Mouse (Mus musculus): ENCODE measurements around the gene Gsg1.

Gsg1 gene

DNA sequence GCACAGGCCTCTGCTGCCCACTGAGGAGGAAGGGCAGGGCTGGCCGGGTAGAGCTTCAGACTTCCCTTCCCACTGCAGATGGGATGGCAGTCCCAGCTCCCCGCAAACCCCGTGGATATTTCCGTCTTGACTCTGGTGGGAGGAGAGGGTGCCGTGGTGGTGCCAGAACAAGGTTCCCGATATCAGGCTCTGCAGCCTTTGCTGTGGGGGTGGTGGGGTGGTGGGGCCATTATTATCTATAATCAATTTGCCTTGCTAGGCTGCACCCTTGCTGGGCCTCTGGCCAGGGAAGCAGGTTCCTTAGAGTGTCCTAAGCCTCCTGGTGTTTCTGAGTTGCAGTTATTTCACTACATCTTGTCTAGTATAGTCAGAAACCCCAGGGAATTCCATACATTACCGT lies 43.0 kb downstream of the Gsg1 start:
- no peak for DNase-seq (ENCODE audit: extremely low read depth, low read depth, low spot score)

DNA sequence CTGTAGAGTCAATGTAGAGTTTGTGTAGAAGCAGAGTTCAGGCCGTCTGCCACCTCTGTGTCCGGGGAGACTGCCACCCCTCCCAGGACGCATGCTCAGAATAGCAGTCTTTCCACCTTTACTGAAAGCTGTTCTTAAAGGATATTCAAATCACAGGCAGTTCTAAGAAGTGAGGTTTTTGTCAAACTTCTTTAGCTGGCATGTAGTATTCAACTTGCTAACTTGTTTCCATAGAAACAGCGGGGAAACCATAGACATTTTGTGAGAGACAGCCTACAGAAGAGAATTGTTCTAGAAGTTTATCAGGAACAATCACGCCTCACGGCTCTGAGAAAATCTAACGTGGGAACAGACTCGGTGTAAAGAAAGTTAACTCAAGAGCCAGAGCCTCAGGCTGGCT lies 47.2 kb downstream of the Gsg1 start:
- DNase-seq (ENCODE audit: extremely low read depth, low read depth, low spot score), result no peak

DNA sequence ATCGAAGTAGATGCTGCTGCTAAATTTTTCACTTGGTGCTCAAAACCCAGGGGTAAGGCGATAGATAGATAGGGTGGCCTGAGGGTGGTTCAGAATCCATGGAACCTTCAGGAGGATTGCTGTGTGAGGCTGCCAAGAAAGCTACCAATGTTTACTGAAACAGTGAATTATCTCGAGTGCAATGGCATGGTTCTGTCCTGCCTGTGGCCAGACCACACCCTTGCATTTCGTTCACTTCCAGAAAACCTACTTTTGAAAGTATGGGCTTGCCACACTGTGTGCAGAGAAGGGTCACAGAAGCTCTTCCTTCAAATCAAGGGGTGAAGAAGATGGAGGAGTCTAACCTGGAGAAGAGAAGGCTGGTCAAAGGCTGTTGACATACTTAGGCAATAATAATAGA lies 48.3 kb downstream of the Gsg1 start:
- DNase-seq (ENCODE audit: extremely low read depth, low read depth, low spot score), result no peak

DNA sequence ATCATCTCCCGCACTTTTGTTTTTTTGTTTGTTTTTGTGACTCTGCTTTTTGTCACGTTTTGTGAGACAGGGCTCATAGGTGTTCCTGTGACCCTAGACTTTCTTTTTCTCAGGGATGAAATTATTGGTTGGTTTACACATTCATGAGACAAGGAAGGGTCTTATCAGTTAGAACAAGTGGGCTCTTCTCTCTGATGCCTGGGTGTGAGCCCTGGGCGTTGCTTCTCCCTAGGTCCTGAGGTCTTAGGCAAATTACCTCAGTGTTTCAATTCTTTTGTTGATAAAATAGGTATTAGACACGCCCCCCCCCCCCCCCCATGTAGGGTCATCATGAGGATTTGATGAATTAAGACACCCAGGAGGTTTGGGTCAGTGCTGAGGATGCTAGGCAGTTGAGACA lies 49.3 kb downstream of the Gsg1 start:
- DNase-seq (ENCODE audit: extremely low read depth, low read depth, low spot score), result no peak

DNA sequence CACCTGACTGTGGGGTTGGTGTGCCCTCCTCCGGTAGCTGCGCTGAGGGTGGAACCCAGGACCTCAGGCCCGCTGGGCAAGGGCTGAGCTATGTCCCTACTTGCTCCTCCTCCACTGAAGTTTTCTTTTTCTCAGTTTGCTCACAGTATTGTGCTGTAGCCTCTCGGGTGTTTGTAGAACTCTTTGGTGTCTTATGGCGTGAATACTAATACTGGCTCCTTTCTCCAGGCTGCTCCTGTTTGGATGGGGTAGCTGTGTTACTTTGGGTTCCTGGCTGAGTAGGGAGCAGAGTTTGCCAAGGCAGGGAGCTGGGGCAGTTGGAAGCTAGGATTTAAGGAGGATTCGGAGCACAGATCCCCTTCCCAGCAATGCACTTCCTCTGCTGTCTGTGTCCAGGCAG lies 50.4 kb downstream of the Gsg1 start:
- no peak for DNase-seq (ENCODE audit: extremely low read depth, low read depth, low spot score)

DNA sequence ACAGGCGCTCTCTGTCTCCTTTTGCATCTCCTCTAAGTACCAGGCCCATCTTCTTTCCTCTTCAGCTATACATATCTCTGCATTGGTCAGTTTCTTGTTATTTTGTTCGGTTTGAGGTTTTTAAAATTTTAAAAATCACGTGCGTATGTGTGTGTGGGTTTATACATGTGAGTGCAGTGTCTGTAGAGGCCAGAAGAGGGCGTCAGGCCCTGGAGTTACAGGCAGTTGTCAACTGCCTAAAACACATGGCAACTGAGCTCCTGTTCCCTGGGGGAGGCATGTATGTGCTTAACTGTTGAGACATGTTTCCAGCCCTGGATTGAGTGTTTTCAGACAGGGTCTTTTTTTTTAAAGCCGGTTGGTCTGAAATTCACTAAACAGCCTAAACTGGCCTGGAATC lies 51.5 kb downstream of the Gsg1 start:
- no peak for DNase-seq (ENCODE audit: extremely low read depth, low read depth, low spot score)

DNA sequence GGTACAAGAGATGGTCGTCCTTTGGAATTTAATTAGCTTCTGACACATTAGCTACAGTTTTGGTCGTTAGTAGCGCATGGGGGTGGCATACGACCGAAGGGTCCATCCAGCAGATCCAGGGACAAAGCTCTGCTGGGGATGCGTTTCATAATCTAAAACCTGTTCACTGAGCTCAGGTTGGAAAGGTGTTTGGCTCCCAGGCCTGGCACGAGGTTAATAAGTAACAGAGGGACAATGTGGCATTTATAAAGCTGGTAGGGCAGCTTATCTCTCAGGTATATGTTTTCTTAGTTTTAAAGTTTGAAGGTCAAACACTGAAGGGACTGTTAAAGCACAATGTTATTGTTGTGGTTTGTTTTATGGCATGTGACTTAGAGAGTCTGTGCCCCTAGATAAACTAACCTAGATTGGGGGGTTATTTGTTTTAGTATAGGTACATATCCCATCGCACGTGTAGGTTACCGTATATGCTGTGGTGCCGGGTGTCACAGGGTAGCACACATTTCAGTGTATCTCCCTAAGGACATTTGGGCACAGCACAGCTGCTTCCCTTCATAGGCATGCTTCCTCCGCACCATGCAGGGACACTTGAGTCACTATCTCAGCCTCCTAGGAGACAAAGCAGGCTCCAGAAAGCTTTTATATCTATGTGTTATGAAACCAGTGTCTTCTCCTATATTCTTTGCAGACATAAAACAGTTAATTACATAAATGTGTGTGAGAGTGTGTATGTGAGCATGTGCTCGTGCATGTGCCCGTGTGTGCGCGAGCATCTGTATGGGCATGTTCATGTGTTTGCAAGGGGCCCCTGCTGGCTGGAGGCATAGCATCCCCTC lies 53.8 kb downstream of the Gsg1 start:
- DNase-seq (ENCODE audit: extremely low read depth, low read depth, low spot score), result peak; percentile 78

DNA sequence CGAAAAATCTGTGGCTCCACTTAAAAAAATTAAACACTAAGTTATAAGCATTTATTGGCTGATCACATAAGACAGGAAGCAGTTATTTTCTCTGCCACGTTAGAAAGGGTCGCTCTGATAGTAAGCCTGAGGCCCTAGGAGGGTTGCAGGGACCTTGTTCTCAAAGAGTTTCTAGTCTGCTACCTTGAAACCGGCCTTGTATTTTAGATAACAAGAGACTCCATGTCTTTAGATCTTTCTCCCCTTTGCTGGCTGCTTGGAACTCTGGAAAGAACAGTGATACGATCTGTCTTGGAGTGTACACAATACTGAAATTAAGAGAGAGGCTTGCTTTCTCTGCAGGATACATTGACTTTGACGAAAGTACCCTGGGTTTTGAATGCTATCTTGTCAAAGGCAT lies 55.4 kb downstream of the Gsg1 start:
- no peak for DNase-seq (ENCODE audit: extremely low read depth, low read depth, low spot score)

DNA sequence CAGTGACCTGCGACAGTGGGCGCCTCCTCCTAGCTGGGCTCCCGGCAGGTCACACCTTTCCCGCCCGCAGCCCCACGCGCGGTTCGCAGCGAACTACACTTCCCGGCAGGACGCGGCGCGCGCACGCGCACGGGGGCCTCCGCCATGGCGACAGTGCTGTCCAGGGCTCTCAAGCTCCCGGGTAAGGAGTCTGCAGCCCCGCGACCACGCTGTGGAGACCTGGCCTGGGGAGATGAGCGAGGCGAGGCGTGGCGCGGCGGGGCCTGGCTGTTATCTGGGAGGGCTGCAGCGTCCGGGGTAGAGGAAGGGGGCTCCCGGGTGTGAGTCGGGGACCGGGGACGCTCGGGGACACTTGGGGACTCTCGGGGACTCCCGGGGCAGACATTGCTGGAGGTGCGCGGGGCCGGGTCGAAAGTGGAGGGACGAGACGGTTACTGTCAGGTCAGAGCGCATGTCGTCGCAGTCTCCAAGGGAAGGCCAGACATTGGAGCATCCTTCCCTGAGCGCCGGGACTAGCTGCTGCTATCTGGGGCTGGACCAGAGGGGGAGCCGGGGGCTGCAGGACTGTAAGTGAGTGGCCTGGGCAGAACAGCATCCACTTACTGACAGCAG lies 56.1 kb downstream of the Gsg1 start, which contains the start of the genes Fam234b and Hebp1:
Fam234b (plus strand) TSS at position 57 of the 612 bp plus-strand sequence.
Hebp1 (minus strand) TSS at position 102 of the 612 bp plus-strand sequence.
- no peak for DNase-seq (ENCODE audit: extremely low read depth, low read depth, low spot score)

DNA sequence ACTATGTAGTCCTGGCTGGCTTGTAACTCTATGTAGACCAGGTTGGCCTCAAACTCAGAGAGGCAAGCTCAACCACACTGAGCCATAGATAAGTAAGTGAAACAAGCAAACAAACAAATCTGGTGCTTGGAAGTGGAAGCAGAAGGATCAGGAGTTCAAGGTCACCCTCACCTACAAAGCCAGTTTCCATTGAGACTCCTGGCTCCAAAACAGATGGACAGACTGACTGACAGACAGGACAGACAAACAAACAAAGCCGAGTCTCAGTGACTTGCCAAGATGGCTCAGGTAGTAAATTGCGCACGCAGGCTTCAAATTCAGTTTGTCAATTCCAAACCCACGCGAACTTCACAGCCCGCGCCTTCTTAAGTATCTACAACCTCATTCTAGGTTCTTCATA lies 56.7 kb downstream of the Gsg1 start:
- DNase-seq (ENCODE audit: extremely low read depth, low read depth, low spot score), result no peak

DNA sequence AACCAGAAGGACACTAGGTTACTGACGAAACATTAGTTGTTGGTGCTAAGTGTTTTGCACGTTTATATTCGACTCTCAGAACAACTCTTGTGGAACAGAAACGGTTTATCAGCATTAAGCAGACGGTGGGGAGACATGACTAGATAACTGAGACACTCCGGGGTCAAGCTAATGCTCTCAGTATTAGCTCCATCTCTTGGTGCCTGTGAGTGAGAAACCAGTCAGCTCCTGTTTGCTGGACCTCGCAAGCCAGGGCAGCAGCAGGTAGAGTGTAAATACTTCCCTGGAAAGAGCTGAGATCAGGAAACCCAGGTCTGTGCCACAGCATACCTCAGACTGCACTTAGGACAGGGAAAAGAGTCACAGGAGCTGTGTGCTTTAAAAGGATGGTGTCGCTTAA lies 57.4 kb downstream of the Gsg1 start:
- no peak for DNase-seq (ENCODE audit: extremely low read depth, low read depth, low spot score)

DNA sequence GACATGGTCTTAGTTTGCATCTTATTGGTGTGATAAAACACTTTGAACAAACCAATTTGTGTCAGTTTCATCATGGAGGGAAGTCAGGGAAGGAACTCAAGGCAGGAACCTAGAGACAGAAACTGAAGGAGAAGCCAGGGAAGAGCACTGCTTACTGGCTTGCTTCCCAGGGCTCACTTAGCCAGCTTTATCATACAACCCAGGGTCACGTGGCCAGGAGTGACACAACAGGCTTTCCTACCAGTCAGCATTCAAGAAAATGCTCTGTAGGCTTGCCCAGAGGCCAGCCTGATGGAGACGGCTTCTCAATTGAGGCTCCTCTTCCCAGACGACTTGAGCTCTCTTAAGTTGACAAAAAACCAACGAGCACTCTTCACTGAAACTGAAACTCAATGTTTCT lies 59.2 kb downstream of the Gsg1 start:
- DNase-seq (ENCODE audit: extremely low read depth, low read depth, low spot score), result no peak

DNA sequence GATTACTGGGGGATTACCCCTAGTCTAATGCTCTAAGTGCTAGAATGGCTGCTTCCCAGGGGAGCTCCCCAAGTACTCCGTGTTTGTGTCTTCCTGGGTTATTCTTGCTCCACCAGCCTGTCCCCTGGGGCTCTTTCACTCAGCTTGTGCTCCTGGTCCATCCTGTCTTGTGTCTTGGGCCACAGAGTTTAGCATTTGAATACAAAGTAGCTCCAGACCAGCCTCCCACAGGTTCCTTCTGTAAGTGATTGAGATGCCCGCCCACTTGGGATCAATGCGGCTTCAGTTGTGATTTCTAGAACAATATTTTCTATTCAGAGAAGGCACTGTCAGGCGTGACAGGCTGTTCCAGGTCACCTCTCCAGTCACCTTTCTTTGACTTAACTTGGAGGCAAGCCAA lies 60.4 kb downstream of the Gsg1 start:
- peak; percentile 99 for DNase-seq (ENCODE audit: extremely low read depth, low read depth, low spot score)

DNA sequence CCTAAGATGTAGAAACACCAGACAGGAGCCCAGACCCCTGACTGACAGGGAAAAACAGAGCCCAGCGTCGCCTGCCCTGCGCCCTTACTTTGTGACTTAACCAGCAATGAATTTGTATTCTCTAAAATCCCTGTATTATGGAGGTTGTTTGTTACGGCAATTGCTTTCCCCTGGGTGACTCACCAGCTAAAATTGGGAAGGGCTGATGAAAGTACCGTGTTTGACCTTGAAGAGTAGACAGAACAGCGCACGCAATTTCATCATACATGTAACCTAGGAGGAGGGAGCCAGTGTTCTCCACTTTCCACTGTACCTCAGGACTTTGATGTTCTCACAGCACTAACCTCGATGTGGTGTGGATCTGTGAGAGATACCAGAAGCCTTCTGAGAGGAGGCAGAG lies 61.2 kb downstream of the Gsg1 start:
- no peak for DNase-seq (ENCODE audit: extremely low read depth, low read depth, low spot score)

DNA sequence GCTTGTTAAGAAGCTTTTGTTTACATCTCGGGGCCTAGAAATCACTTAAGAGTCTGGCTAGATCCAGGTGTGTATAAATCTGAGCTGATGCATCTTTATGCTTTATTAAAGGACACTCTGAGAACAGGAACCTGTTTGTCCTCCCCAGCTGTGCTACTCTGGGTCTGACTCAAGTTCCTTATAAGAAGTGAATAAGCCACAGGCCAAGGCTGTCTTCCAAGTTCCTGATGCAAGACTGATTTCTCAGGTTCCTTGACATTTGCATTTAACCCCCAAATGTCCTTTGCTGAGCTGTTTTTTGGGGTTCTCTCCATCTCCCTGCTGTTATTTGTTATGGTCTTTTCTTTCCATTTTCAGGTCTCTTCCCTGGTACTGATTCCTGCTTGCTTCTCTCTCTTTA lies 62.2 kb downstream of the Gsg1 start:
- peak; percentile 90 for DNase-seq (ENCODE audit: extremely low read depth, low read depth, low spot score)

DNA sequence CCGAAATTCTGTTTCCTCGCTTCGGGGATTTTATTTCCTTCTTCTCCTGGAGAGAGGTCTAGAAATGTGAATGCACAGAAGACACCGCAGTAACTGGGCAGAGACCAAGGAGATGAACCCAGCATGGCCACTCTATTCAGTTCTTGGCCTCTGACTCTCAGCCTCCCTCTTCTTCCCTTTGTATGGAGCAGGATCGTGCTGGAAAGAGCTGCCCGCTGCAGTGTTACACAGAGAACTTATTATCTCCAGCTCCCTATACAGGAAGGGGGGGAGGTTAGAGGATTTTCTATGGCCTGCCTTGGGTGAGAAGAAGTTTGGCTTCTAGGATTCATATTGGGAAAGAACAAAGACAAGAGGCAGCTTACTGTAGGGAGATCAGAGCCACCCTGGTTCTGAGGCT lies 64.0 kb downstream of the Gsg1 start:
- no peak for DNase-seq (ENCODE audit: extremely low read depth, low read depth, low spot score)

DNA sequence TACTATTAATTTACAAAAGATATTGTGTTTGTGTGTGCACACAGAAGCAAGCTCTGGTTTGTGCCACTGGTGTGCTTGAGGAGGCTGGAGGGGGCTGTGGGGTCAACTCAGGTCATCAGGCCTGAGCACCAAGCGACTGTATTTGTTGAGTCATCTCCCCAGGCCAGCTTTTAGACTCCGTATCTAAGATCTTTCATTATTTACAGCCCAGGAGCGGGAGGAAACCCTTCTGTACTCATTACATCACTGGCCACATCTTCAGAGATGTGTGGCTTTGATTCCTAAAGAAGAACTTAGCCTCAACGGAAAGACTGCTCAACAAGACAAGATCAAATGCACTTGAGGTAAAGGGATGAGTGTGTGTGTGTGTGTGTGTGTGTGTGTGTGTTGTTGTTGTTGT lies 65.5 kb downstream of the Gsg1 start:
- no peak for DNase-seq (ENCODE audit: extremely low read depth, low read depth, low spot score)

All from fat pad, adult 2 months (tissue).